Mouse (Mus musculus): ENCODE measurements around the gene Cd37. TPM values are rescaled to one million over a fixed set of nuclear protein-coding genes. Genes with fewer than 3 reads are reported as not detected.

Gene Cd37
- total RNA-seq, 2 experiments from 2014 or later: 3.7 to 5.5 TPM

DNA sequence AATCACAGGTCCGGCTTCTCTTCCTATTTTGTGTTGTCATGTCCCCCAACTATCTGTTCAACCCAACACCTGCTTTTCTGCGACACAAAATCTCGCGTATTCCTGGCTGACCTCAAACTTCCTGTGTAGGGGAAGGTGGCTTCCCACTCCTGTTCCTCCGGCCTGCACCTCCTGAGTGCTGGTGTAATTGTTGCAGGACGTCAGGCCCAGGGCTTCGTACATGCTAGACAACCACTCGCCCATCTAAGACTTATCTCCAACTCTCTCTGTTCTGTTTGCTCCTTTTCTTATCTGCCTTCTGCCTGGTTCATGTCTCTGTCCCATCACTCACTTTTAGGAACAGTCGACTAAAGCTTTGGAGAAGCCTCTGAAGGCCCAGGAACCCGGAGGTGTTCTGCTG is 27.8 kb downstream of the Cd37 start:
- no peak for DNase-seq (ENCODE audit: low spot score in 2 of 2)
- H3K27ac ChIP-seq: no peak overlapping the region
- no peak overlapping the region for H3K4me3 ChIP-seq
- TF ChIP-seq CTCF (conservative IDR thresholded peaks at IDR 0.05): no peak

DNA sequence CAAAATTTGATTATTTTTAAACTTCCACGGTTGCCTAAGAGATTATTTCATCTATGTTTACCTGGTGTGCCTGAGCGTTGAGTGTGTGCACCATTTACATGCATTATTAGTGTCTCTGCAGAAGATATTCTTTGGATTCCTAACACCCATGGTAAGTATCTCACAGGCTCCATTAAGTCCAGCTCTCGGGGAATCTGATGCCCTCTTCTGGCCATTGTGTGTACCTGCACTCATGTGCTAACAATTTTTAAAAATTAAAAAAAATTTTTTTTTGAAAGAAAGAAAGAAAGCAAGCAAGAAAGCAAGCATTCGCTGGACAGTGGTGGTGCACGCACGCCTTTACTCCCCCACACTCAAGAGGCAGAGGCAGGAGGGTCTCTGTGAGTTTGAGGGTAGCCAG is 30.7 kb downstream of the Cd37 start:
- Histone ChIP-seq H3K4me3 (no peak overlapping the region), H3K27ac (no peak overlapping the region)
- DNase-seq (ENCODE audit: low spot score in 2 of 2): no peak
- TF ChIP-seq CTCF (conservative IDR thresholded peaks at IDR 0.05): peak; percentile 48

DNA sequence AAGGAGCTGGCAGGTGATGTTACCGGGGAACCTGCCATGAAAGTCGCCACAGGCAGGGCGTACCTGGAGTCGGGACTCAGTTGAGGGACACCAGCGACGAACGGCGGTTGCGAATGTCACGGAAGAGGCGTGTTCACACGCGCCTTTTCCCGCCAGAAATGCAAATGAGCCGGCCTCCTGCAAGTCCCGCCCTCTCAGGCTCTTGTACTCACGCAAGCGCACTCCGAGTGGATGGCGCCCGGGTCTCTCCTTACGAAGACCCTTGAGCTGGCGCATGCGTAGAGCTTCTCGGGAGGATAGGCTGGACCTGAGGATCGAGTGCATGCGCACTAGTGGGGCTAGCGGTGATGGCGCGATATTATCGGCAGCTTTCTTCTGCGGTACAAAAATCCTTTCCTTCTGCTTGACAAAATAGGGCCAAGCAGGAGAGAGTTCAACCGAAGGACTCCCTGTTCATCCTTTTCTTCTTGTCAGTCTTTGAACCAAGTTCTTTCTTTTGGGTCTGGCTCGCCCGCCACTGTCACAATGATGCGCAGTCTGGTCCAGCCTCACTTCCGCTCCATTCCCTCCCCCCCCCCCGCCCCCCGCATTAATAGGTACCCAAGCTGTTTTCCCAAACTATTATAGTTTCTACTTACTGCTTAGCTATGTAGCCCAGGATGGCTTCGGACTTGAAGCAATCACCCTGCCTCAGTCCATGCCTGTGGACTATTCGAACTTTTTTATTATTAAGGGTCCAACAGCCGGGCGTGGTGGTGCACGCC is 34.4 kb downstream of the Cd37 start, which contains the start of gene Ccdc155:
Gene Ccdc155 (minus strand): TSS at position 513 of the 764 bp plus-strand sequence.
- DNase-seq (ENCODE audit: low spot score in 2 of 2): peak; percentile 87 to 94
- Histone ChIP-seq H3K4me3 (peak within 1 kb of the TSS; percentile 70), H3K27ac (peak within 1 kb of the TSS; percentile 86)
- TF ChIP-seq CTCF (conservative IDR thresholded peaks at IDR 0.05): no peak; the same call in 1 of the 2 replicates

DNA sequence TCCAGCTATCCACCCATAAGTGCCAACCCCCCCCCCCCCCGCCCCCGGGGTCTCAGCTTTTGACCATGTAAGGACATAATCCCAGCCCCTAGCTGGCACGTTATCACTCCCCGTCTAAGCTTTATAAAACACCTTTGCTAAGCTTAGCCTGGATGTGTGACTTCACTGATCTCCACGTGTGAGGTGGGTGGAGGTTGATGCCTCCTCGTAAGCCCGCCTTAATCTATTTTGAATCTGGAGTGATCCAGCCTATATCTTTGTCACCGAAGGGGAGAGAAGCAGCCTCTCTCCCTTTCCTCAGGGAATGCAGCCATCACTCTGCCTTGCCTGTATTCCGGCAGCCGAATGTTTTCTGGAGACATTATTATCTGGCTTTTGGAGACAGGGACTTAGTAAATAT is 36.3 kb downstream of the Cd37 start:
- Histone ChIP-seq H3K4me3 (no peak overlapping the region), H3K27ac (no peak overlapping the region)
- no peak for DNase-seq (ENCODE audit: low spot score in 2 of 2)
- TF ChIP-seq CTCF (conservative IDR thresholded peaks at IDR 0.05): no peak

DNA sequence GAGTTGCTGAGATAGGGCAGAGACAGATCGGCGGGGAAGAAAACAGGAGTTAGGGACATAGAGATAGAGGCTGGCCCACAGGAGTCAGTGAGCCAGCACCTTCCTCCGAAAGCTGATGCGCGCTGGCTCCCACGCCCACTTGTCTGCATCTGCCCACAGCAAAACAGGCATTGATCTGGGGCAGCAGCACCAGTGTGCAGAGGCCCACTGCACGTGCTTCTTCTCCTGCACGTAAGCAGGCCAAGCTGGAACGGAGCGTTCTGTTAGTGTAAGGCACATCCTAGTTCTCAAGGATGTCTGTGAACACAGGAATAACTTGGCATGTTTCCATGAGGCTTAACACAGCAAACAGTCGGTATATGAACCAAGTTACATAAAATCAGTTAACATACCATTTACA is 40.0 kb downstream of the Cd37 start:
- DNase-seq (ENCODE audit: low spot score in 2 of 2): no peak

DNA sequence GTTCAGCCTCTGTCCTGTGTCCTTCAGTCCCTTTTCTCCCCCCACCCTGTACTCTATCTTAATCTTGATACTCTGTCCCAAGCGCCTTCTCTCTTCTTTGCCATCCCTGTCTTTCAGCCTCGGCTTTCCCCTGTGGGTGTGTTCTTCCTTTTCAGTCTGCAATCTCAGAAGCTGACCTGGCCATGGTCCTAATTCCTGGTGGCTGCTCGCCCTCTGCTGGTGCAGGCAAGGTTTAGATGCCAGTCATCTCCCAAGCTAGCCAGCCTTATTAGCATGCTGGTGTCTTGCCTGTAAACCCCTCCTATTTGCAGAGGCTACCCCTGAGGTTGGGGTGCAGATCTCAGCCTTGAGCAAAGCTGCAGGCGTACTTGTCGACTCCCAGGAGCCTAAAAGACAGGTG is 40.5 kb downstream of the Cd37 start:
- H3K4me3 ChIP-seq: no peak overlapping the region
- TF ChIP-seq CTCF (conservative IDR thresholded peaks at IDR 0.05): peak; percentile 85
- H3K27ac ChIP-seq: peak overlapping the region; percentile 62; the same call in 1 of the 2 replicates
- DNase-seq (ENCODE audit: low spot score in 2 of 2): peak in 1 of 2 experiments; percentile 75

More for the DNA sequence above, 40.0 kb downstream of the Cd37 start:
- no peak overlapping the region for H3K4me3 ChIP-seq
- H3K27ac ChIP-seq: peak overlapping the region; percentile 62; the same call in 1 of the 2 replicates
- TF ChIP-seq CTCF (conservative IDR thresholded peaks at IDR 0.05): no peak

- Histone ChIP-seq H3K4me3 (no peak overlapping the region), H3K27ac (no peak overlapping the region)
- TF ChIP-seq CTCF (conservative IDR thresholded peaks at IDR 0.05): no peak
- no peak for DNase-seq (ENCODE audit: low spot score in 2 of 2)
Observed at GRCm38 (mm10) chr7:45196994-45197393, 41.9 kb downstream of the Cd37 start.

- DNase-seq (ENCODE audit: low spot score in 2 of 2): no peak
- no peak for TF ChIP-seq CTCF (conservative IDR thresholded peaks at IDR 0.05)
- no peak overlapping the region for H3K27ac ChIP-seq
- no peak overlapping the region for H3K4me3 ChIP-seq
Observed at GRCm38 (mm10) chr7:45196176-45196535, 42.8 kb downstream of the Cd37 start.

DNA sequence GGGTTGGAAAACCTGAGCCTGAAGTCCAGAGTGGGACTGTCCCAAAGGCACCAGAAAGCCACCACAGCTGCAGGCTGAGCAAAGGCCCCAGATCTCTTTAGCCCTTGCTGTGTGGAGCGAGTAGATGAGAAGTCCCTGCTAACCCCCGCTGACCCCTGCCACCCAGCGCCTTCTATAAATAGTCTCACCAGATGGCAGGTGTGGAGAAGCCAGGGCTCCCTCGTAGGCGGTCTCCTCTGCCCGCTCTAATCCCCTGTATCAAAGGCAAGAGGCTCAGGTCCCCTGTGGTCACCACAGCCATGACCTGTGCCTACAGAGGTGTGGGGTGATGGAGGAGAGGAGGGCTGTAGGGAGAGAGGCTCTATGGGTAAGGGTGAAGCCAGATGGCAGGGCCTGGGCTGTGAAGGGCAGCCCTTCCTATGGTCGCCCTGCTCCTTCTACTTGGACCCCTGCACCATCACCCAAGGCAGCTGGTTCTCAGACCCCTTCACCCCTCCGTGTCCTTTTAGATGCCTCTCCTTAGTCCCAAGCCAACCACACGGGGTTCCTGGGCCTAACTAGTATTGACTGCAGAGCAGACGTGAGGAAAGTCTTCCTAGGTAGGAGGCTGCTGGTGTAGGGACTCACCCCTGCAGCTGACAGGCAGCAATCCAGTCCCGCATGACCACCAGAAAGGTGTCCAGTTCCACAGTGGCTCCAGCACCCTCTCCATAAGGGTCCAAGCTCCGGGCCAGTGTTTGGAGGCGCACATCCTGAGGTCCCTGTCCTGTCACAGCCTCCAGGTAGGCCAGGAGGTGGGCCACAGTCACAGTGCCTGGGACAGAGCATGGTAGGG is 43.4 kb downstream of the Cd37 start:
- H3K27ac ChIP-seq: no peak overlapping the region
- no peak overlapping the region for H3K4me3 ChIP-seq
- DNase-seq (ENCODE audit: low spot score in 2 of 2): no peak
- no peak for TF ChIP-seq CTCF (conservative IDR thresholded peaks at IDR 0.05)

DNA sequence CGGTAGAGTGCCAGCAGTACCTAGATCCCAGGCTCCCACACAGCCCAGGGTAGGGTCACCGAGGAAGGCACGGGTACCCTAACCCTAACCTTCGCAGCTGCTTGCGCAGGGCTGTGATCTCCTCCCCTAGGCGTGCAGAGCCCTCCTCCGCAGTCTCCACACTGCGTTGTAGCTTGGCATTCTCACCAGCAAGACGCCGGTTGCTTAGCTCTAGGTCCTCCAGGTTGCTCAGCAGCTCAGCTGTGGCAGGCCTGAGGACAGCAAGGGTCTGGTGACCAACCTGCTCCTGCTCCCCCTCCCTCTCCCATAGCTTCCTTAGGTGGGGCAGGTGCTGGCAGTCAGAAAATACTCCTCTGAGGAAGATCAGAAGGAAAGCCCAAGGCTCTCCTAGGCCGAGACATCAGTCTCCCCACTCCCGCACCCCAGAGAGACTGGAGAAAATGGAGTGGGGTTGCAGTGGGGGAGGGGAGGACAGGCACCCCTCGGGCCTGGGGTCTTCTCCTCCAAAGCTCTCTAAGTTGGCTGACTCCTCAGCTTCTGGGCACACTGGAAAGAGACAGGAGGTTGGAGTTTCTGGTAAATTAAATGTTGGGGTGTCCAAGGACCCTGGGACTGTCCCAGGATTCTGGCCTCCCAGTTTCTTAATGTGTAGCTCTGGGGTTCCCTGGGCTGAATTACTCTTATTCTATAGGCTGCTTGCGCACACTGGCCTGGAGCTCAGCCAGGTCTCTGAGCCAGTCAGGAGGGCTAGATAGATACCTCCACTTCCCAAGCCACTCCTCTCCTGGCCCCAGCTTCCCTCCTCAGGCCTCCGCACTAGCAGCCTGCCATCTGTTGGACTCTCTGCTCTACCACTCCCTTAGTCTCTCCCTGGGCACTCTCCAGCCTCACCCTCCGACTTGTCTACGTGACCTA is 44.8 kb downstream of the Cd37 start:
- TF ChIP-seq CTCF (conservative IDR thresholded peaks at IDR 0.05): no peak
- Histone ChIP-seq H3K27ac (no peak overlapping the region), H3K4me3 (no peak overlapping the region)
- no peak for DNase-seq (ENCODE audit: low spot score in 2 of 2)

GRCm38 (mm10) chr7:45193406-45193805 is 45.5 kb downstream of the Cd37 start:
- no peak for DNase-seq (ENCODE audit: low spot score in 2 of 2)
- no peak overlapping the region for H3K4me3 ChIP-seq
- TF ChIP-seq CTCF (conservative IDR thresholded peaks at IDR 0.05): 0 out of 2 replicates have a peak, but pooled peaks have one; percentile 17
- H3K27ac ChIP-seq: no peak overlapping the region

DNA sequence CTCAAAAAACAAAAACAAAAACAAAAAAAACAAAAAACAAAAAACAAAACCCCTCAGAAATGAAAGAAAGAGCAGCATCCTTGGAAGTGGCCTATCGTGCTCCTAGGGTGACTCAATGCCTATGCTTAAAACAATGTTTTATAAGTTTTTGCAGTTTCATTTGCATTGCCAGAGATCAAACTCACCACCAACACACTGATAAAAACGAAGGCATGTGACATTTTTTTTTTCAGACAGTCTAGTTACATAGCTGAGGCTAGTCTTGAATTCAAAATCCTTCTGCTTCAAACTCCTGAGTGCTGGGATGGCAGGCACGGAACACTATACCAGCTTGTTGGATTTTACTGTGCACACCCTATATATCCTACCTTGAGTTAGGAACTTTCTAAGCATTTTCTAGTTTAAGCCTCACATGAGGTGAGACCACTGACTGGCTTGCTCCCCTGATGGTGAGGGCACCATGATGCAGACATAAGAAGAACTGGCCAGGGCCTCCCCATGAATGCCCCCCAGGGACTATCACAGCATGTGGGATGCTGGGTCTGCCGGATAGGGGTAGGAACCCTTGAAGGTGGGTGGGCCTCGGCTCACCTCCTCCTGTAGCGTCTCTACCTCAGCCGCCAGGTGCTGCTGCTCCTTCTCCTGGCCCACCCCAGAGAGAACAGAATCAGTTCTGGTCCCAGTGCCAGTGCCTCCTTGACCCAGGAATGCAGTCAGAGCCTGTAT is 46.2 kb downstream of the Cd37 start:
- Histone ChIP-seq H3K4me3 (no peak overlapping the region), H3K27ac (no peak overlapping the region)
- no peak for DNase-seq (ENCODE audit: low spot score in 2 of 2)
- no peak for TF ChIP-seq CTCF (conservative IDR thresholded peaks at IDR 0.05)
